Mouse (Mus musculus) embryonic fibroblast, embryonic 13.5 days (primary cell): ENCODE data around the gene Olfr1031.
"Not testable (repeated sequence)": the region's sequence is repeated elsewhere in the genome, so short reads cannot be mapped to it uniquely, and the experiment has no call there.

Experiments
- CTCF ChIP-seq: IDR thresholded peaks from 2 replicates; pipeline ENCODE4 v1.5.1; 2011; ENCODE audit warnings: mild to moderate bottlenecking, control low read depth, low read length, moderate library complexity, borderline replicate concordance; ENCODE audit not compliant: insufficient read depth
- POLR2A ChIP-seq: IDR thresholded peaks from 2 replicates; pipeline ENCODE4 v1.6.1; 2011; ENCODE audit warnings: low read depth, mild to moderate bottlenecking, control low read depth, low read length, moderate library complexity

- TF ChIP-seq CTCF, POLR2A: not testable (repeated sequence)
These were observed 31.4 kb downstream of the Olfr1031 start for GRCm38 (mm10) chr2:86021518-86021917.
